Mouse (Mus musculus) stomach, embryonic 15.5 days (tissue): ENCODE data around the gene Tcp11l2. TPM values are rescaled to one million over a fixed set of nuclear protein-coding genes. Genes with fewer than 3 reads are reported as not detected.

Experiments
- polyA plus RNA-seq: library from polyadenylated mRNA; unstranded; fragments of >200 nt; fragmentation: Nextera tagmentation; extraction: Ambion mirVana; gene quantifications from 2 replicates; pipeline ENCODE4 v1.2.1, GENCODE M21; 2015

The Tcp11l2 gene
- polyA plus RNA-seq, 1 experiment from 2014 or later = 19.7 TPM

Other genes with a start within 250 kb of the Tcp11l2 start
- 1.0 and 1.2 TPM in 2 replicates for gene Nuak1, start 136.0 kb upstream of the Tcp11l2 start, polyA plus RNA-seq
- 81.8 and 89.3 TPM in 2 replicates for gene Ckap4, start 42.6 kb upstream of the Tcp11l2 start, polyA plus RNA-seq
- 10.8 and 12.6 TPM in 2 replicates for gene Polr3b, start 45.7 kb downstream of the Tcp11l2 start, polyA plus RNA-seq
- 0.04 and 0.08 TPM in 2 replicates for gene Rfx4, start 179.4 kb downstream of the Tcp11l2 start, polyA plus RNA-seq